Mouse (Mus musculus): ENCODE results near the gene Nsmce3.

DNA sequence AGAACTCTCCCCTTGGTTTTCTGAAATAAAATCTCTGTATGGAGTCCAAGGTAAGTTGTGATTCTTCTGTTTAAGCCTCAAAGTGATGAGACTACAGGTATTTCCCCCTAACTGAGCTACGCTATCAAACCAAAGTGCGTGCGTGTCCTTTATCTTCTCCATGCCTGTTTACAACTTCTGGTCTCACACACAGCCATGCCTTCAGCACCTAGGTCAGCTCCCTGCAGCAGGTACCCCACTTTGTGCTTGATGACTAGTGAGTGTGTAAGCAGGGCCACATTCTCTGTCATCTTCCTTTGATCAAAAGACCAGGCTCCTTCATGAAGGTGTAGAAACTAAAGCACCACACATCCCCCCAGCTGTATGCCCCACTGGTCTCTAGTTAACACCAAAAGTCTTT lies 22.0 kb downstream of the Nsmce3 start:
- no peak for TF ChIP-seq POLR2A (IDR thresholded peaks at IDR 0.05; ENCODE audit: insufficient read depth, low read depth, low read length)
- TF ChIP-seq CTCF (IDR thresholded peaks at IDR 0.05; ENCODE audit: insufficient read depth, low read depth, low read length): no peak
